Mouse (Mus musculus): ENCODE data around the gene Cx3cr1. TPM values are rescaled to one million over a fixed set of nuclear protein-coding genes. Genes with fewer than 3 reads are reported as not detected.

Gene Cx3cr1
- total and polyA plus RNA-seq, 2 experiments from 2014 or later, result 10.6 to 14.7 TPM

DNA sequence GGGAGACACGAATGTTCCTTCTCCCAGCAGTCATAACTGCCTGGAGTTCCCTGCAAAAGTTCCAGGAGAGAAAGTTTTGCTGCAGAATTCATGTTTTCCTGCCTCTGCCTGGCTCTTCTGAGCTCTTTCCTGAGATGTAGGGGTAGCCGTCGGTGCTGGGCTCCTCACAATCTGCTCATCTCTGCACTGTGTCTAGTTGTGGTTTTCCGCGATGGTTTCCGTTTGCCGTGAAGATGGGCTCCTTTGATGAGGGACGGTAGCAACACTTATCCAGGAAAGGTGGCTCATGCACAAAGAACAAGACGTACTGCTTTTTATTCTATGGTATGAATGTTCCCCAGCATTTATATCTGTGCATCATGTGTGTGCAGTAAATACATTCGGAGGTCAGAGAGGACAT is 39.3 kb downstream of the Cx3cr1 start:
- no peaks in the 10 kb centered on the region for H3K27me3 ChIP-seq (ENCODE audit: insufficient read depth, low read length)
- H3K4me2 ChIP-seq (ENCODE audit: low read depth), result no peak overlapping the region
- no peaks in the 10 kb centered on the region for H3K9me3 ChIP-seq (ENCODE audit: low read length)
- no peak for TF ChIP-seq CTCF (IDR thresholded peaks at IDR 0.05; ENCODE audit: low read depth)
- ATAC-seq, result no peak
- H3K9ac ChIP-seq, result no peak overlapping the region
- no peak for DNase-seq
- WGBS, result 88% methylated on average over 10 of the region's 10 CpGs
- no peak overlapping the region for H3K4me3 ChIP-seq (ENCODE audit: low read depth, low read length)
- no peaks in the 10 kb centered on the region for H3K36me3 ChIP-seq (ENCODE audit: insufficient read depth)
- peaks cover 3% of the 10 kb centered on the region; the same call in 1 of the 2 replicates for H3K4me1 ChIP-seq (ENCODE audit: insufficient read depth)
- H3K27ac ChIP-seq (ENCODE audit: low read depth, low read length), result no peak overlapping the region

DNA sequence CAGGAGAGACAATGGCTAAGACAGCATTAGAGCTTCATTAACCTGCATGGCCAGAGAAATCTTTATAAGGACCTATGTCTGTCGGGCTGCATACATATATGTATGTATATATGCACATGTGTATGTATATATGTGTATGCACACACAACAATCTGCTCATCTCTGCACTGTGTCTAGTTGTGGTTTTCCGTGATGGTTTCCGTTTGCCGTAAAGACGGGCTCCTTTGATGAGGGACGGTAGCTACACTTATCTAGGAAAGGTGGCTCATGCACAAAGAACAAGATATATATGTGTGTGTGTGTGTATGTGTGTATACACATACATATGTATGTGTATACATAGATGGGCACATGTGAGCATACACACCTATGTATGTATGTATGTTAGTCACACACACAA is 39.8 kb downstream of the Cx3cr1 start:
- no peaks in the 10 kb centered on the region for H3K36me3 ChIP-seq (ENCODE audit: insufficient read depth)
- no peak overlapping the region for H3K4me2 ChIP-seq (ENCODE audit: low read depth)
- H3K4me3 ChIP-seq (ENCODE audit: low read depth, low read length), result no peak overlapping the region
- no peak overlapping the region for H3K9ac ChIP-seq
- no peaks in the 10 kb centered on the region for H3K27me3 ChIP-seq (ENCODE audit: insufficient read depth, low read length)
- H3K27ac ChIP-seq (ENCODE audit: low read depth, low read length), result no peak overlapping the region
- TF ChIP-seq CTCF (IDR thresholded peaks at IDR 0.05; ENCODE audit: low read depth), result no peak
- no peak for ATAC-seq
- no peak for DNase-seq
- 95% methylated on average over 6 of the region's 6 CpGs for WGBS
- no peaks in the 10 kb centered on the region for H3K9me3 ChIP-seq (ENCODE audit: low read length)
- peaks cover 3% of the 10 kb centered on the region; the same call in 1 of the 2 replicates for H3K4me1 ChIP-seq (ENCODE audit: insufficient read depth)

- 18% methylated on average over 14 of the region's 14 CpGs for WGBS
- ATAC-seq, result peak; percentile 74
Observed at GRCm38 (mm10) chr9:120027401-120028151, 42.1 kb downstream of the Cx3cr1 start.

DNA sequence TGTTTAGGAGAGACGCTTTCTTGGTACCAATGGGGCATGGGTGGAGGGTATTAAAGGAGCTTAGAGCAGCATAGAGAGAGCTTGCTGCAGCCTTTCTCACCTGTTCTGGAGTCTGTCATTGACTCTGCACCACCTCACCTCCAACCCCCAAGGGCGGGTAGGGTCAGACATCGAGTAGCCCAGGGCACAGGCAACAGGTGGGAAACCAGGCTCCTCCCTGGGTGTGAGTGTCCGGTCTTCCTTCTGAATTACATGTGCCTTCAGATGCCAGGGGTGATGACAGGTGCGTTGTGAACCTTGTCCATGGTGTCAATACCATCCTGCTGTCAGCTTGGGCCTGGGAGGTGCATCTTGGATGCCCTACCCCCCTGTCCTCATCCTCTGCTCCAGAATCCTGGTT is 45.1 kb downstream of the Cx3cr1 start:
- DNase-seq (no peak), ATAC-seq (no peak)
- H3K4me1 ChIP-seq (ENCODE audit: insufficient read depth), result peaks cover 3% of the 10 kb centered on the region; the same call in 1 of the 2 replicates
- no peak overlapping the region for H3K27ac ChIP-seq (ENCODE audit: low read depth, low read length)
- H3K36me3 ChIP-seq (ENCODE audit: insufficient read depth), result no peaks in the 10 kb centered on the region
- TF ChIP-seq CTCF (IDR thresholded peaks at IDR 0.05; ENCODE audit: low read depth), result no peak
- no peak overlapping the region for H3K4me3 ChIP-seq (ENCODE audit: low read depth, low read length)
- no peak overlapping the region for H3K4me2 ChIP-seq (ENCODE audit: low read depth)
- no peaks in the 10 kb centered on the region for H3K27me3 ChIP-seq (ENCODE audit: insufficient read depth, low read length)
- H3K9me3 ChIP-seq (ENCODE audit: low read length), result no peaks in the 10 kb centered on the region
- 78% methylated on average over 5 of the region's 5 CpGs for WGBS
- no peak overlapping the region for H3K9ac ChIP-seq

More at GRCm38 (mm10) chr9:120027401-120028151, 42.1 kb downstream of the Cx3cr1 start:
- peaks cover 3% of the 10 kb centered on the region; the same call in 1 of the 2 replicates for H3K4me1 ChIP-seq (ENCODE audit: insufficient read depth)
- no peaks in the 10 kb centered on the region for H3K36me3 ChIP-seq (ENCODE audit: insufficient read depth)
- H3K9ac ChIP-seq, result no peak overlapping the region
- DNase-seq, result peak; percentile 79
- H3K27me3 ChIP-seq (ENCODE audit: insufficient read depth, low read length), result no peaks in the 10 kb centered on the region
- H3K4me3 ChIP-seq (ENCODE audit: low read depth, low read length), result no peak overlapping the region
- no peaks in the 10 kb centered on the region for H3K9me3 ChIP-seq (ENCODE audit: low read length)
- peak; percentile 92 for TF ChIP-seq CTCF (IDR thresholded peaks at IDR 0.05; ENCODE audit: low read depth)
- H3K4me2 ChIP-seq (ENCODE audit: low read depth), result no peak overlapping the region
- no peak overlapping the region for H3K27ac ChIP-seq (ENCODE audit: low read depth, low read length)

DNA sequence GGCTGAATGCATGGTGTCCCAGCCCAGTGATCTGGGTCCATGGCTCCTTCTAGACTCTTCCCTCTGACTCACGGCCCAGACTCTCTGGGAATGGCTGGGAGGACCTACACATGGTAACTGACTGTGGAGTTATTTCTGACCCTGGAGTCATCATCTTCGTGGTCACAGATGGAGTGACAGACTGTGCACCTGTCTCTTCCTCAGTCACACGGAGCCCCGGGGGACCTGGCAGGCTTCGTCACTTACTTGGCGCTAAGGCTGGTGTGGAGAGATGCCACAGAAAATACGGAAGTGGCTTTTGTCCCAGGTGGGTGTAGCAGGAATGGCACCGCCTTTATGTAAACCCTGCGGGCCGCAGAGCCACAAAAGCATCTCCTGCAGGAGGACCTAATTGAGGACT is 45.5 kb downstream of the Cx3cr1 start:
- no peak for ATAC-seq

DNA sequence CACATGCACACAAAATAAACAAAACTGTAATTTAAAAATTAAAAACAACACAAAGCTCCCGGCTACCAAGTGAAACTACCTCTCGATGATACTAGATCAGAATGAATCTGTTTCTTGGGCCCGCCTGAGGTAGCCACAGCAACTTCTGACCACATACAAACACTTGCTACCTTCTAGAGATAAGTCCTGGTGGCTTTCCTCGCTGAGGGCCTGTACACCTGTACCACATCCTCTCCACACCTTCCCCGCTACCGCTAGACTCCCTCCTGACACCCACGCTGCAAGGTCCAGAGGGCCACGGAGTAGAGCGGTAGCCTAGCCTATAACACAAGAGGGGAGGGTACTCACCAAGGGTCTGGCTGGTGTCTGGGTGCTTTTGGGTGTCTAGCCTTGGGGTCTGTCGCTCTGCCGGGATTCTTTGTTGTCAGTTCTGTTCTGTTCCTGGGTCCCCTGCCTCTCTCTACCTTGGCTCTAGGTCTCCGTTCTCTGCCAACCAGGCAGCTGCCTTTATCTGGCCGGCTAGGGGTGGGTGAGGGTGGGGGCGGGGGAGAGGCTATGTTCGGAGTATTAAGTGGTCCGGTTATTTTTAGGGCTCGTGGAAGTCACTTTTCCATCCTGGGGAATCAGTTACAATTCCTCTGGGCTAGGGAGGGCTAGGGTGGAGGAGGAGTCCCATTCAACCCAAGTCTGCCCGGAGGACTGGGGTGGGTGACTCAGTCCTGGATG is 46.4 kb downstream of the Cx3cr1 start, which contains the start of gene Xirp1:
Gene Xirp1, minus strand, starts transcription at position 513 of the 726 bp plus-strand sequence.
- peaks cover 3% of the 10 kb centered on the region; the same call in 1 of the 2 replicates for H3K4me1 ChIP-seq (ENCODE audit: insufficient read depth)
- no peaks in the 10 kb centered on the region for H3K27me3 ChIP-seq (ENCODE audit: insufficient read depth, low read length)
- DNase-seq (no peak), ATAC-seq (no peak)
- no peak for TF ChIP-seq CTCF (IDR thresholded peaks at IDR 0.05; ENCODE audit: low read depth)
- H3K9me3 ChIP-seq (ENCODE audit: low read length), result no peaks in the 10 kb centered on the region
- no peaks in the 10 kb centered on the region for H3K36me3 ChIP-seq (ENCODE audit: insufficient read depth)
- H3K27ac ChIP-seq (ENCODE audit: low read depth, low read length), result no peak within 1 kb of the TSS
- no peak within 1 kb of the TSS for H3K9ac ChIP-seq
- WGBS, result 85% methylated on average over 18 of the region's 18 CpGs
- H3K4me2 ChIP-seq (ENCODE audit: low read depth), result no peak within 1 kb of the TSS
- H3K4me3 ChIP-seq (ENCODE audit: low read depth, low read length), result no peak within 1 kb of the TSS

More for the DNA sequence above, 45.5 kb downstream of the Cx3cr1 start:
- no peaks in the 10 kb centered on the region for H3K27me3 ChIP-seq (ENCODE audit: insufficient read depth, low read length)
- no peak overlapping the region for H3K27ac ChIP-seq (ENCODE audit: low read depth, low read length)
- no peak for DNase-seq
- no peak for TF ChIP-seq CTCF (IDR thresholded peaks at IDR 0.05; ENCODE audit: low read depth)
- no peak overlapping the region for H3K9ac ChIP-seq
- H3K4me1 ChIP-seq (ENCODE audit: insufficient read depth), result peaks cover 3% of the 10 kb centered on the region; the same call in 1 of the 2 replicates
- WGBS, result 54% methylated on average over 10 of the region's 10 CpGs
- H3K36me3 ChIP-seq (ENCODE audit: insufficient read depth), result no peaks in the 10 kb centered on the region
- H3K4me2 ChIP-seq (ENCODE audit: low read depth), result no peak overlapping the region
- no peaks in the 10 kb centered on the region for H3K9me3 ChIP-seq (ENCODE audit: low read length)
- H3K4me3 ChIP-seq (ENCODE audit: low read depth, low read length), result no peak overlapping the region

GRCm38 (mm10) chr9:120021164-120021563 is 48.5 kb downstream of the Cx3cr1 start:
- no peaks in the 10 kb centered on the region for H3K36me3 ChIP-seq (ENCODE audit: insufficient read depth)
- H3K4me1 ChIP-seq (ENCODE audit: insufficient read depth), result no peaks in the 10 kb centered on the region
- ATAC-seq, result no peak
- 79% methylated on average over 5 of the region's 5 CpGs for WGBS
- H3K27ac ChIP-seq (ENCODE audit: low read depth, low read length), result no peak overlapping the region
- TF ChIP-seq CTCF (IDR thresholded peaks at IDR 0.05; ENCODE audit: low read depth), result no peak
- no peak overlapping the region for H3K4me3 ChIP-seq (ENCODE audit: low read depth, low read length)
- no peaks in the 10 kb centered on the region for H3K27me3 ChIP-seq (ENCODE audit: insufficient read depth, low read length)
- H3K9ac ChIP-seq, result no peak overlapping the region
- no peaks in the 10 kb centered on the region for H3K9me3 ChIP-seq (ENCODE audit: low read length)
- no peak for DNase-seq
- H3K4me2 ChIP-seq (ENCODE audit: low read depth), result no peak overlapping the region

Measured in forebrain, postnatal 0 days (tissue).